Mouse (Mus musculus) forebrain, embryonic 16.5 days (tissue): ENCODE measurements around the gene Spindoc. TPM values are rescaled to one million over a fixed set of nuclear protein-coding genes. Genes with fewer than 3 reads are reported as not detected.
"Not testable (repeated sequence)": the region's sequence is repeated elsewhere in the genome, so short reads cannot be mapped to it uniquely, and the experiment has no call there.

Experiments used
- ATAC-seq: fragments of 200-750 bp; cut with Nextera tagmentation; 2 replicates; pipeline ENCODE4 v1.8.0; 2017; ENCODE audit warnings: mild to moderate bottlenecking, moderate library complexity
- H3K27ac ChIP-seq: fragments of 300-500 bp; sonication (generic); 2 replicates; pipeline ENCODE4 v1.5.1; 2014; ENCODE audit warnings: low read length, control low read depth
- H3K27me3 ChIP-seq: fragments of 300-500 bp; sonication (generic); replicated peaks from 2 replicates; pipeline ENCODE4 v1.6.1; 2014; ENCODE audit warnings: low read length; ENCODE audit not compliant: control insufficient read depth, insufficient read depth
- H3K36me3 ChIP-seq: fragments of 300-500 bp; sonication (generic); 2 replicates; pipeline ENCODE4 v1.6.1; 2014; ENCODE audit not compliant: control insufficient read depth, insufficient read depth
- H3K4me1 ChIP-seq: fragments of 300-500 bp; sonication (generic); replicated peaks from 2 replicates; pipeline ENCODE4 v1.6.1; 2014; ENCODE audit warnings: low read length; ENCODE audit not compliant: control insufficient read depth, insufficient read depth
- H3K4me2 ChIP-seq: fragments of 300-500 bp; sonication (generic); 2 replicates; pipeline ENCODE4 v1.6.1; 2014; ENCODE audit warnings: mild to moderate bottlenecking, low read length, control low read depth
- H3K4me3 ChIP-seq: fragments of 300-500 bp; sonication (generic); replicated peaks from 2 replicates; pipeline ENCODE4 v1.5.1; 2014; ENCODE audit warnings: mild to moderate bottlenecking, low read length, control low read depth
- H3K9ac ChIP-seq: fragments of 300-500 bp; sonication (generic); replicated peaks from 2 replicates; pipeline ENCODE4 v1.6.1; 2014; ENCODE audit warnings: low read depth, low read length, control low read depth
- H3K9me3 ChIP-seq: fragments of 300-500 bp; sonication (generic); 2 replicates; pipeline ENCODE4 v1.6.1; 2016; ENCODE audit warnings: low read length; ENCODE audit not compliant: control insufficient read depth
- WGBS: fragments of 180-500 bp; shearing (Covaris S2); extraction: QIAGEN DNeasy Blood & Tissue Kit; methylation state at CpG from one replicate; pipeline ENCODE4 v1.1.7; 2014; 5-methylcytosine and 5-hydroxymethylcytosine counted together
- polyA plus RNA-seq: library from polyadenylated mRNA; unstranded; fragments of >200 nt; fragmentation: Nextera tagmentation; extraction: Ambion mirVana; gene quantifications from 2 replicates; pipeline ENCODE4 v1.2.1, GENCODE M21; 2015

Gene Spindoc
- polyA plus RNA-seq, 1 experiment from 2014 or later, result 35.8 TPM

GRCm38 (mm10) chr19:7374491-7374890 is 8.3 kb downstream of the Spindoc start:
- no peaks in the 10 kb centered on the region for H3K27me3 ChIP-seq
- no peak for ATAC-seq
- H3K36me3 ChIP-seq, result peaks cover 30% of the 10 kb centered on the region
- no peak overlapping the region for H3K4me3 ChIP-seq
- no peak overlapping the region for H3K4me2 ChIP-seq
- no peak overlapping the region for H3K9ac ChIP-seq
- WGBS, result 98% methylated on average over 8 of the region's 8 CpGs
- H3K27ac ChIP-seq, result no peak overlapping the region
- H3K4me1 ChIP-seq, result 0 out of 2 replicates have a peak, but pooled peaks cover 2% of the 10 kb centered on the region
- H3K9me3 ChIP-seq, result no peaks in the 10 kb centered on the region

DNA sequence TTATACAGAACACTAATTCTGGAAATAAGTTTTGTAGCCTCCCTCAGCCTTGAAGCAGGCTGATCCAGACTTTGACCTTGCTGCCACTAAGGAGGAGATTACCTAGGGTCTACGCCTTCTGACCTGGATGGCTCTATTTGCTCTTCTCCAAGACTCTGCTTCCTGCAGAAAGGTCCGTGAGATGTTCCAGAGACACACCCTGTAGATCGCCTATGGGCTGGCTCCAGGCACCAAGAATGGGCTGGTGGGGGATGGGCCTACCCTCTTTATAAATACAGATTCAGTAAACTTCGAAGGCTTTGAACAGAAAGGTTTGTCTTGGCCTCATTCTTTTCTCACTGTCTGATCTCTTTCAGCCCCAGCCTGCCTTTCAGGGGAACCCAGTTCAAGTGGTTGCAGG is 13.3 kb downstream of the Spindoc start:
- not testable (repeated sequence) for H3K9me3 ChIP-seq, H3K27me3 ChIP-seq, H3K27ac ChIP-seq, H3K4me2 ChIP-seq, H3K4me3 ChIP-seq, ATAC-seq, H3K4me1 ChIP-seq, H3K9ac ChIP-seq
- 89% methylated on average over 4 of the region's 4 CpGs for WGBS
- H3K36me3 ChIP-seq, result peaks cover 35% of the 10 kb centered on the region

GRCm38 (mm10) chr19:7353636-7354035 is 29.2 kb downstream of the Spindoc start:
- WGBS, result 35% methylated on average over 6 of the region's 6 CpGs
- H3K9me3 ChIP-seq, result no peaks in the 10 kb centered on the region
- no peaks in the 10 kb centered on the region for H3K4me1 ChIP-seq
- no peaks in the 10 kb centered on the region for H3K27me3 ChIP-seq
- H3K27ac ChIP-seq, result no peak overlapping the region
- peaks cover 2% of the 10 kb centered on the region; the same call in 1 of the 2 replicates for H3K36me3 ChIP-seq
- no peak for ATAC-seq
- H3K4me2 ChIP-seq, result no peak overlapping the region
- H3K9ac ChIP-seq, result no peak overlapping the region
- no peak overlapping the region for H3K4me3 ChIP-seq

GRCm38 (mm10) chr19:7352809-7353495 is 29.8 kb downstream of the Spindoc start:
- no peak for ATAC-seq

GRCm38 (mm10) chr19:7349993-7350392 is 32.8 kb downstream of the Spindoc start:
- no peak overlapping the region for H3K27ac ChIP-seq
- no peak overlapping the region for H3K4me3 ChIP-seq
- H3K9ac ChIP-seq, result no peak overlapping the region
- no peaks in the 10 kb centered on the region; the same call in 1 of the 2 replicates for H3K4me1 ChIP-seq
- H3K4me2 ChIP-seq, result no peak overlapping the region
- H3K27me3 ChIP-seq, result no peaks in the 10 kb centered on the region
- H3K9me3 ChIP-seq, result no peaks in the 10 kb centered on the region
- no peaks in the 10 kb centered on the region for H3K36me3 ChIP-seq
- ATAC-seq, result no peak
- WGBS, result 38% methylated on average over 1 of the region's 1 CpGs

More at GRCm38 (mm10) chr19:7352809-7353495, 29.8 kb downstream of the Spindoc start:
- Histone ChIP-seq H3K36me3 (peaks cover 2% of the 10 kb centered on the region; the same call in 1 of the 2 replicates), H3K4me2 (no peak overlapping the region), H3K27me3 (no peaks in the 10 kb centered on the region), H3K4me3 (no peak overlapping the region), H3K27ac (no peak overlapping the region), H3K9me3 (no peaks in the 10 kb centered on the region), H3K9ac (no peak overlapping the region), H3K4me1 (no peaks in the 10 kb centered on the region)
- WGBS, result 64% methylated on average over 11 of the region's 11 CpGs

- Histone ChIP-seq H3K9me3 (no peaks in the 10 kb centered on the region), H3K4me1 (peaks cover 3% of the 10 kb centered on the region), H3K4me3 (no peak overlapping the region), H3K9ac (0 out of 2 replicates have a peak overlapping the region, but pooled peaks have one; percentile 22), H3K36me3 (no peaks in the 10 kb centered on the region), H3K4me2 (no peak overlapping the region), H3K27me3 (no peaks in the 10 kb centered on the region), H3K27ac (no peak overlapping the region)
- ATAC-seq, result no peak
- WGBS, result 13% methylated on average over 4 of the region's 4 CpGs
Measured at GRCm38 (mm10) chr19:7345235-7345755, 37.5 kb downstream of the Spindoc start.

- Histone ChIP-seq H3K4me3 (no peak overlapping the region), H3K4me1 (peaks cover 27% of the 10 kb centered on the region), H3K36me3 (no peaks in the 10 kb centered on the region), H3K9me3 (no peaks in the 10 kb centered on the region), H3K9ac (no peak overlapping the region), H3K27me3 (no peaks in the 10 kb centered on the region), H3K4me2 (no peak overlapping the region), H3K27ac (no peak overlapping the region)
- no peak for ATAC-seq
- WGBS, result 71% methylated on average over 2 of the region's 2 CpGs
Measured at GRCm38 (mm10) chr19:7342646-7343045, 40.1 kb downstream of the Spindoc start.

DNA sequence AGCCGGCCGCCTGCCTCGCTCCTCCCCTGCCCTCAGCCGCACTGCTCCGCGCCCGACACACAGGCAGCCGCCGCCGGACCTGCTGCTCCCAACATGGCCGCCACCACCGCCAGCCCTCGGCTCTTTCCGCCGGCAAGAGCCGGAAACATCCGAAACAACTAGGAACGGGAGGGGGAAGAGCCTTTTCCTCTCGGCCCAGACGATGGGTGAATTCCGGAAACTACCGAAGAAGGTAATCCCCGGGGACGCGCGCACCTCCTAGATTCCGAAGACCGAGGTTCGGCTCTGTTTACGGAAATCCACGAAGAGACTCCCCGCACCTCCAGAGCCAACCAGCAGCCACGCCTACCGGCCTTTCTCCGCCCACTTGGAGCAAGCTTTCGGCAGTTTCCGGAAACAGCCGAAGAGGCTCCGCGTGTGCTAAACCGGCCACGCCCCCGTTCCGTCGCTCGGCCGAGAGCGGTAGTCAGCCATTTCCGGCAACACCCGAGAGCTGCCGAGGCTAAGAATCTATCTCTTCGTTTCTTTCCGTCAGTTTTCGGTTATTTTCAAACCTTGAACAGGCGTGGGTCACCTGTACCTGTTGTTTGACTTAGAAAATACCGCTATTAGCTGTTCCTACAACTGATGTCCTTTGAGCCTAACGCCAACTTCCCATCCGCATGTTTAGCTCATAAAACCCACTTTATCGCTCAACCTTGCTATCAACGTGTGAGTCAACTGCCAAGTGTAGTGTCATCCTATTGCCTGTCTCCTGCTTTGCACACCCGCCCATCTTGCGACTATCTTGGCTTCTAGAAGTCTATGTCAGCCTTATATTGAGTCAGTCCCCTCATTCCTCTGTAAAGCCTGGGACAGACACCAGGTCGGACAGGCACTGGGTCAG is 41.0 kb downstream of the Spindoc start, which contains the start of gene Mark2:
Gene Mark2, minus strand, starts transcription at position 349 of the 886 bp plus-strand sequence.
- H3K27ac ChIP-seq, result peak within 1 kb of the TSS; percentile 88
- no peaks in the 10 kb centered on the region for H3K9me3 ChIP-seq
- 2% methylated on average over 63 of the region's 63 CpGs for WGBS
- peaks cover 32% of the 10 kb centered on the region for H3K4me1 ChIP-seq
- H3K4me3 ChIP-seq, result peak within 1 kb of the TSS; percentile 89
- no peaks in the 10 kb centered on the region for H3K27me3 ChIP-seq
- no peaks in the 10 kb centered on the region for H3K36me3 ChIP-seq
- peak within 1 kb of the TSS; percentile 92 for H3K9ac ChIP-seq
- peak within 1 kb of the TSS; percentile 98 for H3K4me2 ChIP-seq
- ATAC-seq, result peak; percentile 97
